Mouse (Mus musculus): Measurements from ENCODE around the gene Kif1a.

DNA sequence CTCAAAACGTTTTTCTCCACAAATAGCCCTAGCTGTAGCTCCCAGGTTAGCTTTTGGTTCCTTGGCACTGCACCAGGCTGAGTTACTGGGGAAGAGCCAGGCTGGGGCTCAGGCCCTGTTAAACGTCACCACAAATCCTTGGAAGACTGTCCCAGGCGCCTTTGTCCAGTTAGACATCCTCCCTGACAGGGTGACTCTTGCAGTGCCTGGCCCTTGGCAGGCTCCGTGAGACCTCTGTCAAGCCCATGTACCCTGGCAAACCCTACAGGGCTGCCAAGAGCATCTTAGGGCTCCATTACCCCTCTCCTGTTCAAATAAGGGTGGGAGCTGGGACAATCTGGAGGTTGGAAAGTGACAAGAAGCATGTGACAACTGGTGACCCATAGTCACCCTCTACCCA is 65.8 kb downstream of the Kif1a start:
- TF ChIP-seq CTCF (IDR thresholded peaks at IDR 0.05; ENCODE audit: control insufficient read depth, insufficient read depth, low read length) (no peak), POLR2A (IDR thresholded peaks at IDR 0.05; ENCODE audit: borderline replicate concordance, control insufficient read depth, low read depth, low read length) (no peak)
